Mouse (Mus musculus) hindbrain, embryonic 15.5 days (tissue): ENCODE measurements at regions not wholly inside any gene's neighbourhood (a gene's known extent, or its start where the extent isn't known, plus 50 kb on each side); places are given as distances from the start of the nearest gene placed in this dataset.
A peak's percentile ranks its signal among the peaks of the same experiment; 100 is the strongest.

Experiments
- ATAC-seq: fragments of 200-750 bp; cut with Nextera tagmentation; 2 replicates; pipeline ENCODE4 v1.8.0; 2017; ENCODE audit warnings: low read depth, moderate number of reproducible peaks, moderate TSS enrichment; ENCODE audit not compliant: low FRiP score
- H3K27ac ChIP-seq: fragments of 300-500 bp; sonication (generic); replicated peaks from 2 replicates; pipeline ENCODE4 v1.5.1; 2015; ENCODE audit warnings: mild to moderate bottlenecking, inconsistent platforms
- H3K27me3 ChIP-seq: fragments of 300-500 bp; sonication (generic); 2 replicates; pipeline ENCODE4 v1.6.1; 2015; ENCODE audit warnings: control low read depth, inconsistent platforms
- H3K36me3 ChIP-seq: fragments of 300-500 bp; sonication (generic); 2 replicates; pipeline ENCODE4 v1.6.1; 2015; ENCODE audit warnings: control low read depth, inconsistent platforms
- H3K4me1 ChIP-seq: fragments of 300-500 bp; sonication (generic); replicated peaks from 2 replicates; pipeline ENCODE4 v1.6.1; 2015; ENCODE audit warnings: control low read depth, inconsistent platforms
- H3K4me2 ChIP-seq: fragments of 300-500 bp; sonication (generic); 2 replicates; pipeline ENCODE4 v1.6.1; 2015; ENCODE audit warnings: moderate library complexity, mild to moderate bottlenecking, inconsistent platforms
- H3K4me3 ChIP-seq: fragments of 300-500 bp; sonication (generic); 2 replicates; pipeline ENCODE4 v1.5.1; 2015; ENCODE audit warnings: mild to moderate bottlenecking, inconsistent platforms
- H3K9ac ChIP-seq: fragments of 300-500 bp; sonication (generic); 2 replicates; pipeline ENCODE4 v1.6.1; 2015; ENCODE audit warnings: inconsistent platforms
- H3K9me3 ChIP-seq: fragments of 300-500 bp; sonication (generic); 2 replicates; pipeline ENCODE4 v1.6.1; 2016; ENCODE audit warnings: control low read depth, inconsistent platforms
- WGBS: fragments of 180-500 bp; shearing (Covaris S2); methylation state at CpG from one replicate; pipeline ENCODE4 v1.1.7; 2015; 5-methylcytosine and 5-hydroxymethylcytosine counted together

DNA sequence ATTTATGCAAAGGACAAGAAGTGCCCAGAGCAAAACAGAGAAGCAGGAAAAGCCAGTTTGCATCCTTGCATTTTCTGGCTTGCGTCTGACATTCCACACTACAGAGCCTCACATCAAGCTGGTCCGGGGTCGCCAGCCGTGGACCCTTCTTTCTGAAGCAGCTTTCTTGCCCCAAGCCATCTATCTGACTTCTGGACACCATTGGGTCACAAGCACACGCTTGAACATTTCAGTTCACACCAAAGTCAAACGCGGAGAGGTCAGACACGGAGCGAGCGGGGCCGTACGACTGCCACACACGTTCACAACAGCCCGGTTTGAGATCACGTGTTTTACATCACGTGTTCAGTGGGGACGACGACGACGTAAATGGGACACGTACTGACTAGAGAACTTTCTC, 108.9 kb upstream of the D1Pas1 start:
- WGBS: 93% methylated on average over 21 of the region's 21 CpGs
- Histone ChIP-seq H3K27me3 (no peaks in the 10 kb centered on the region), H3K4me3 (no peak overlapping the region), H3K36me3 (no peaks in the 10 kb centered on the region), H3K4me2 (no peak overlapping the region), H3K9ac (no peak overlapping the region), H3K4me1 (no peaks in the 10 kb centered on the region), H3K9me3 (no peaks in the 10 kb centered on the region), H3K27ac (no peak overlapping the region)
- no peak for ATAC-seq

- no peak overlapping the region for H3K9ac ChIP-seq
- no peaks in the 10 kb centered on the region for H3K9me3 ChIP-seq
- H3K27ac ChIP-seq: no peak overlapping the region
- no peak for ATAC-seq
- H3K4me3 ChIP-seq: no peak overlapping the region
- H3K4me1 ChIP-seq: no peaks in the 10 kb centered on the region
- H3K36me3 ChIP-seq: no peaks in the 10 kb centered on the region
- 87% methylated on average over 3 of the region's 3 CpGs for WGBS
- no peak overlapping the region for H3K4me2 ChIP-seq
- no peaks in the 10 kb centered on the region for H3K27me3 ChIP-seq
Measured at GRCm38 (mm10) chr1:186855474-186856036, 106.4 kb upstream of the Rrp15 start.

GRCm38 (mm10) chr1:186845256-186845655, 96.1 kb upstream of the Rrp15 start:
- no peak for ATAC-seq
- Histone ChIP-seq H3K4me1 (peaks cover 8% of the 10 kb centered on the region), H3K4me3 (no peak overlapping the region), H3K4me2 (no peak overlapping the region), H3K9me3 (no peaks in the 10 kb centered on the region), H3K36me3 (no peaks in the 10 kb centered on the region), H3K27ac (no peak overlapping the region), H3K27me3 (no peaks in the 10 kb centered on the region), H3K9ac (no peak overlapping the region)
- 85% methylated on average over 7 of the region's 7 CpGs for WGBS

GRCm38 (mm10) chr1:186833896-186834800, 85.0 kb upstream of the Rrp15 start:
- Histone ChIP-seq H3K4me3 (peak overlapping the region; percentile 35), H3K9me3 (no peaks in the 10 kb centered on the region), H3K4me2 (peak overlapping the region; percentile 81), H3K27ac (0 out of 2 replicates have a peak overlapping the region, but pooled peaks have one; percentile 20), H3K36me3 (no peaks in the 10 kb centered on the region), H3K4me1 (peaks cover 18% of the 10 kb centered on the region), H3K9ac (peak overlapping the region; percentile 7; the same call in 1 of the 2 replicates), H3K27me3 (peaks cover 6% of the 10 kb centered on the region; the same call in 1 of the 2 replicates)
- under 1% methylated on average over 43 of the region's 43 CpGs for WGBS
- ATAC-seq: peak; percentile 74

- peak overlapping the region; percentile 81 for H3K4me2 ChIP-seq
- H3K4me3 ChIP-seq: peak overlapping the region; percentile 35
- H3K36me3 ChIP-seq: no peaks in the 10 kb centered on the region
- H3K9ac ChIP-seq: 0 out of 2 replicates have a peak overlapping the region, but pooled peaks have one; percentile 10
- H3K27ac ChIP-seq: 0 out of 2 replicates have a peak overlapping the region, but pooled peaks have one; percentile 12
- no peaks in the 10 kb centered on the region for H3K9me3 ChIP-seq
- peaks cover 18% of the 10 kb centered on the region for H3K4me1 ChIP-seq
- 2% methylated on average over 17 of the region's 17 CpGs for WGBS
- H3K27me3 ChIP-seq: peaks cover 10% of the 10 kb centered on the region; the same call in 1 of the 2 replicates
- ATAC-seq: peak; percentile 66; the same call in 1 of the 2 replicates
Measured at GRCm38 (mm10) chr1:186833441-186833895, 84.3 kb upstream of the Rrp15 start.

GRCm38 (mm10) chr1:186827773-186828172, 78.6 kb upstream of the Rrp15 start:
- Histone ChIP-seq H3K4me1 (no peaks in the 10 kb centered on the region), H3K9ac (no peak overlapping the region), H3K4me2 (no peak overlapping the region), H3K4me3 (no peak overlapping the region), H3K9me3 (no peaks in the 10 kb centered on the region), H3K36me3 (no peaks in the 10 kb centered on the region), H3K27me3 (peaks cover 10% of the 10 kb centered on the region; the same call in 1 of the 2 replicates), H3K27ac (no peak overlapping the region)
- WGBS: 29% methylated on average over 3 of the region's 3 CpGs
- ATAC-seq: no peak

- peak overlapping the region; percentile 2; the same call in 1 of the 2 replicates for H3K4me3 ChIP-seq
Measured at GRCm38 (mm10) chr1:186808192-186808960, 59.2 kb upstream of the Rrp15 start.

GRCm38 (mm10) chr1:186804451-186804850, 55.3 kb upstream of the Rrp15 start:
- Histone ChIP-seq H3K27me3 (no peaks in the 10 kb centered on the region), H3K27ac (no peak overlapping the region), H3K9ac (no peak overlapping the region), H3K36me3 (no peaks in the 10 kb centered on the region), H3K4me1 (peaks cover 10% of the 10 kb centered on the region), H3K9me3 (no peaks in the 10 kb centered on the region), H3K4me2 (no peak overlapping the region), H3K4me3 (no peak overlapping the region)
- WGBS: 86% methylated on average over 5 of the region's 5 CpGs
- ATAC-seq: no peak

More at GRCm38 (mm10) chr1:186808192-186808960, 59.2 kb upstream of the Rrp15 start:
- H3K27ac ChIP-seq: no peak overlapping the region
- H3K36me3 ChIP-seq: no peaks in the 10 kb centered on the region
- H3K9ac ChIP-seq: no peak overlapping the region
- H3K4me1 ChIP-seq: peaks cover 11% of the 10 kb centered on the region
- H3K9me3 ChIP-seq: no peaks in the 10 kb centered on the region
- H3K27me3 ChIP-seq: no peaks in the 10 kb centered on the region
- ATAC-seq: peak; percentile 72
- H3K4me2 ChIP-seq: peak overlapping the region; percentile 31
- WGBS: 43% methylated on average over 19 of the region's 19 CpGs
